Mouse (Mus musculus) neural tube, embryonic 11.5 days (tissue): Measurements from ENCODE around the gene Slc47a1. TPM values are rescaled to one million over a fixed set of nuclear protein-coding genes. Genes with fewer than 3 reads are reported as not detected.
"Not testable (repeated sequence)": the region's sequence is repeated elsewhere in the genome, so short reads cannot be mapped to it uniquely, and the experiment has no call there.

Experiments
- ATAC-seq: fragments of 200-750 bp; cut with Nextera tagmentation; 2 replicates; pipeline ENCODE4 v1.8.0; 2017; ENCODE audit warnings: moderate number of reproducible peaks, mild to moderate bottlenecking, moderate TSS enrichment, moderate library complexity; ENCODE audit not compliant: insufficient read depth, low FRiP score, low TSS enrichment
- DNase-seq: peaks from one replicate; pipeline ENCODE4 v3.0.0-alpha.2; 2015; ENCODE audit warnings: low spot score
- H3K27ac ChIP-seq: fragments of 300-500 bp; sonication (generic); 2 replicates; pipeline ENCODE4 v1.5.1; 2014; ENCODE audit warnings: low read depth, mild to moderate bottlenecking, low read length
- H3K27me3 ChIP-seq: fragments of 300-500 bp; sonication (generic); 2 replicates; pipeline ENCODE4 v1.6.1; 2014; ENCODE audit warnings: mild to moderate bottlenecking, low read length, mixed read lengths; ENCODE audit not compliant: control insufficient read depth, insufficient read depth
- H3K36me3 ChIP-seq: fragments of 300-500 bp; sonication (generic); 2 replicates; pipeline ENCODE4 v1.6.1; 2014; ENCODE audit warnings: mild to moderate bottlenecking, low read length, moderate library complexity, mixed read lengths; ENCODE audit not compliant: control insufficient read depth, insufficient read depth
- H3K4me1 ChIP-seq: fragments of 300-500 bp; sonication (generic); 2 replicates; pipeline ENCODE4 v1.6.1; 2014; ENCODE audit warnings: low read length, mixed read lengths; ENCODE audit not compliant: control insufficient read depth, insufficient read depth
- H3K4me2 ChIP-seq: fragments of 300-500 bp; sonication (generic); 2 replicates; pipeline ENCODE4 v1.6.1; 2014; ENCODE audit warnings: low read depth, mild to moderate bottlenecking, moderate library complexity
- H3K4me3 ChIP-seq: fragments of 300-500 bp; sonication (generic); 2 replicates; pipeline ENCODE4 v1.5.1; 2014; ENCODE audit warnings: low read depth, low read length
- H3K9ac ChIP-seq: fragments of 300-500 bp; sonication (generic); 2 replicates; pipeline ENCODE4 v1.6.1; 2014; ENCODE audit warnings: mild to moderate bottlenecking, low read length
- H3K9me3 ChIP-seq: fragments of 300-500 bp; sonication (generic); 2 replicates; pipeline ENCODE4 v1.6.1; 2016; ENCODE audit warnings: low read length; ENCODE audit not compliant: control insufficient read depth
- WGBS: fragments of 180-500 bp; shearing (Covaris S2); extraction: QIAGEN DNeasy Blood & Tissue Kit; methylation state at CpG from one replicate; pipeline ENCODE4 v1.1.7; 2014; 5-methylcytosine and 5-hydroxymethylcytosine counted together
- polyA plus RNA-seq: library from polyadenylated mRNA; unstranded; fragments of >200 nt; fragmentation: Nextera tagmentation; extraction: Ambion mirVana; gene quantifications from 2 replicates; pipeline ENCODE4 v1.2.1, GENCODE M21; 2014

Slc47a1 gene
- polyA plus RNA-seq, 1 experiment from 2014 or later, result 0.08 TPM

- no peak overlapping the region for H3K27ac ChIP-seq
- no peak overlapping the region for H3K4me2 ChIP-seq
- no peaks in the 10 kb centered on the region for H3K36me3 ChIP-seq
- peak; percentile 86 for DNase-seq
- WGBS, result 0% methylated on average over 1 of the region's 1 CpGs
- H3K27me3 ChIP-seq, result no peaks in the 10 kb centered on the region
- no peaks in the 10 kb centered on the region for H3K4me1 ChIP-seq
- H3K9me3 ChIP-seq, result no peaks in the 10 kb centered on the region
- no peak for ATAC-seq
- H3K4me3 ChIP-seq, result no peak overlapping the region
- no peak overlapping the region for H3K9ac ChIP-seq
These were observed 32.0 kb upstream of the Slc47a1 start for GRCm38 (mm10) chr11:61410129-61410528.

DNA sequence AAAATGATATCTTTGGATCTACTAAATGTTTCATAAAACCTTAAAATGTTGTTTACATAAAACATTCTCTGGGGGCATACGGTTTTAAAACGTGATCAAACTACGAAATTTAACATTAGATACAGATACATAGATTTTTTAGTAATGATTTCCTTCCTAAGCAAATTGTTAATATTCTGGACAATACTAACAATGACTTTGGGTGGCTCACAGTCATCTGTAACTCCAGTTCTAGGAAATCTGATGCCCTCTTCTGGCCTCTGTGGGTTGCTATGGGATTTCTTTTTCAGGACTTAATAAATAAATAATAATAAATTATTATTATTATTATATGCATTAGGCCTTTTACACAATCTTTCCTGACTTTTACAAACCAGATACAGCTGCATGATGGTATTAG is 30.9 kb upstream of the Slc47a1 start:
- no peaks in the 10 kb centered on the region for H3K27me3 ChIP-seq
- H3K4me1 ChIP-seq, result no peaks in the 10 kb centered on the region
- DNase-seq (no peak), ATAC-seq (no peak)
- no peaks in the 10 kb centered on the region for H3K9me3 ChIP-seq
- H3K4me3 ChIP-seq, result peak overlapping the region; percentile 77
- no peak overlapping the region for H3K9ac ChIP-seq
- WGBS, result 23% methylated on average over 3 of the region's 3 CpGs
- no peak overlapping the region for H3K27ac ChIP-seq
- H3K4me2 ChIP-seq, result peak overlapping the region; percentile 39
- H3K36me3 ChIP-seq, result no peaks in the 10 kb centered on the region

- under 1% methylated on average over 64 of the region's 64 CpGs for WGBS
- H3K36me3 ChIP-seq, result no peaks in the 10 kb centered on the region
- H3K4me1 ChIP-seq, result no peaks in the 10 kb centered on the region
- H3K4me2 ChIP-seq, result peak overlapping the region; percentile 39
- H3K27me3 ChIP-seq, result no peaks in the 10 kb centered on the region
- DNase-seq (peak; percentile 87), ATAC-seq (peak; percentile 91)
- H3K27ac ChIP-seq, result peak overlapping the region; percentile 88
- H3K9ac ChIP-seq, result peak overlapping the region; percentile 84
- peak overlapping the region; percentile 77 for H3K4me3 ChIP-seq
- H3K9me3 ChIP-seq, result no peaks in the 10 kb centered on the region
These were observed 30.3 kb upstream of the Slc47a1 start for GRCm38 (mm10) chr11:61408184-61409027.

GRCm38 (mm10) chr11:61407638-61408183 is 29.6 kb upstream of the Slc47a1 start:
- Histone ChIP-seq H3K4me1 (no peaks in the 10 kb centered on the region), H3K27me3 (no peaks in the 10 kb centered on the region), H3K27ac (peak overlapping the region; percentile 88), H3K9me3 (no peaks in the 10 kb centered on the region), H3K9ac (peak overlapping the region; percentile 84), H3K4me2 (peak overlapping the region; percentile 39), H3K36me3 (no peaks in the 10 kb centered on the region), H3K4me3 (peak overlapping the region; percentile 77)
- WGBS, result under 1% methylated on average over 39 of the region's 39 CpGs
- ATAC-seq (peak; percentile 89), DNase-seq (peak; percentile 93)

GRCm38 (mm10) chr11:61401794-61402193 is 23.6 kb upstream of the Slc47a1 start:
- H3K9me3 ChIP-seq, result no peaks in the 10 kb centered on the region
- ATAC-seq, result no peak
- WGBS, result 81% methylated on average over 4 of the region's 4 CpGs

DNA sequence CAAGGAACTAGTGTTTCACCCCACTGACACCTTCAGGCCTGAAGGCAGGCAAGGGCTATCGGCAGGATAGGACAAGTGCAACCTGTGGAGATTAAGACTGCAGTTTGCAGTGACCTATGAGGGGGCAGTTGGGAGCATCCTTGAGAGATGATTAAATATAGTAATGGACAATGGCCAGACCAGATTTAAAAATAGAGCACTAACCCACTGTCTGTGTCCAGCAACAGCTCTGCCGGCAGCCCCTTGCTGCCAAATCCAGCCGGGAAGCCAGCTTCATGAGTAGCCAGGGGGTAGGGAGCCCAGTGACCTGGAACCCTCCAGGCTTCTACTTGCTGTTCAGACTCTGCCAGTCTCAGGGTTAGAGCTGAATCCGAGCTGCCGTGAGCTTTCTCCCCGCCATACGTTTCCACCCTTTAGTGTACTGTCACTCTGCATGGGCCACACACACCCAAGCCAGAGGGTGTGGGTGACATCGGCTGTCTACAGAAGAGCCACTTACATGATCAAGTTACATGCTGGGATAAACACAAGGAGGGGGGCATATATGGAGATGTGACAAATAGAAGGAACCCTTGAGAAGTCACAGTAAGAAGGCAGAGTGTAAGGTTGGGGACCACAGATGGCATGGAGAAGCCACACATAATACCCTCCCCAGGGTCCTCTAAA is 22.7 kb upstream of the Slc47a1 start:
- DNase-seq, result no peak
- Histone ChIP-seq H3K27me3 (no peaks in the 10 kb centered on the region), H3K27ac (no peak overlapping the region), H3K36me3 (no peaks in the 10 kb centered on the region), H3K4me1 (no peaks in the 10 kb centered on the region), H3K9me3 (no peaks in the 10 kb centered on the region), H3K4me3 (no peak overlapping the region), H3K4me2 (no peak overlapping the region), H3K9ac (no peak overlapping the region)
- WGBS, result 82% methylated on average over 8 of the region's 8 CpGs
- ATAC-seq, result no peak

More at GRCm38 (mm10) chr11:61401794-61402193, 23.6 kb upstream of the Slc47a1 start:
- Histone ChIP-seq H3K36me3 (no peaks in the 10 kb centered on the region), H3K4me2 (no peak overlapping the region), H3K9ac (no peak overlapping the region), H3K27ac (no peak overlapping the region), H3K4me1 (no peaks in the 10 kb centered on the region), H3K27me3 (no peaks in the 10 kb centered on the region), H3K4me3 (no peak overlapping the region)
- DNase-seq, result no peak

DNA sequence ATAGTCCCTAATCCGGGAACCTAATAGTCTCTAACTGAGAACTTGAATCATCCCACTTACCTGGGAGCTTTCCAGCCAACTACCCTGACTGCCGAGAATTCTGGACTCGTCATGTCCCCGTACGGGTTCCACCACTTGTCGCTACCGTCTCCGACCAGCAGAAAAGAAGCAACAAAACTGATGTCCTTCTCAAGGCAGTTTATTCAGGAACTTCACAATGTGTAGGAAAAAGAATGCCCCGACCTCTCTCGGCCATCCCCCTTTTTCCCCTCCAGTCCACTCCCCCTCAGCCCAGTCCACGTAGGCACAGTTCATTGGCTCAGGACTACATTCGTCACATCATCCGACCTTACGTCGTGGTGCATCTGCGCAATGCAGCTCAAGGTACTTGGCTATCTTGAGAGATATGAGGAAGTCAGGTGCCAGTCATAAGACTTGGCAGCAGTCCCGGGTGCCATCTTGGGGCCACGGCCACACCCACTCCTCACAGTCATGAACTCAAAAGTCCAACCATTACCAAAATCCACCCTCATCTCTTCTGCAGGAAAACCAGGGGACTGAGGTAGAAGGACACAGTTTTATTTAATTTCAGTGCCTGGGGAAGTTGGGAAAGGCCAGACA is 19.4 kb upstream of the Slc47a1 start:
- 96% methylated on average over 18 of the region's 18 CpGs for WGBS
- not testable (repeated sequence) for H3K9ac ChIP-seq, H3K4me3 ChIP-seq, H3K9me3 ChIP-seq, H3K27ac ChIP-seq, H3K27me3 ChIP-seq, H3K4me1 ChIP-seq, DNase-seq, ATAC-seq, H3K36me3 ChIP-seq, H3K4me2 ChIP-seq

DNA sequence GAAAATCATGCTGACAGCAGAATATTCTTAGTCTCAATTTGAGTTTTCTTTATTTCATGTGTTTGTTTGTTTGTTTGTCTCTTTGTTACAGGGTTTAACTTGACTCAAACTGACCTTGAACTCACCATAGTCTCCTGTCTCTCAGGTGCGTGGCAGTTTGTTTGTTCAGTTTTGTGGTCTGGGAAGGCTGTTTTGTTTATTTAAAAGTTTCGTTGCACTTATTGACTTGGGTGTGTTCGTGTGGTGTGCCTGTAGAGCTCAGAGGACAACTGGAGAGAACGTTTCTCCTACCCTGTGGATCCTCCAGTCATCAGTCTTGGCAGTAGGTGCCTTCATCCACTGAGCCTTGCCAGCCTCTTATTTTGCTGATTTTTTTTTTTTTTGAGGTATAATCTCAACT is 10.8 kb upstream of the Slc47a1 start:
- no peak for DNase-seq
- Histone ChIP-seq H3K27ac (no peak overlapping the region), H3K4me1 (no peaks in the 10 kb centered on the region), H3K4me2 (no peak overlapping the region), H3K9me3 (no peaks in the 10 kb centered on the region), H3K27me3 (no peaks in the 10 kb centered on the region), H3K4me3 (no peak overlapping the region), H3K9ac (no peak overlapping the region), H3K36me3 (no peaks in the 10 kb centered on the region)
- WGBS, result 80% methylated on average over 4 of the region's 4 CpGs
- ATAC-seq, result no peak
